Mouse (Mus musculus): ENCODE results near the gene Clptm1. TPM values are rescaled to one million over a fixed set of nuclear protein-coding genes. Genes with fewer than 3 reads are reported as not detected.

Clptm1 gene
- total RNA-seq, 2 experiments from 2014 or later, result 144 to 147 TPM

Other genes starting within 250 kb of the Clptm1 start
- 100 to 1,000 TPM; 110 to 115 TPM for gene Mark4, start 206.2 kb downstream of the Clptm1 start, total RNA-seq (2021)
- gene Exoc3l2, start 201.7 kb downstream of the Clptm1 start, total RNA-seq (2021), result 1 to 10 TPM in 1 of 2 experiments, under 1 TPM in 1; 0.69 to 1.4 TPM
- 1 to 10 TPM; 7.6 to 7.8 TPM for gene Bloc1s3, start 156.7 kb downstream of the Clptm1 start, total RNA-seq (2021)
- 10 to 100 TPM; 18.4 to 24.1 TPM for gene Trappc6a, start 156.6 kb downstream of the Clptm1 start, total RNA-seq (2021)
- under 1 TPM; 0.49 to 0.94 TPM for gene Nkpd1, start 147.2 kb downstream of the Clptm1 start, total RNA-seq (2021)
- gene Ppp1r37, start 102.0 kb downstream of the Clptm1 start, total RNA-seq (2021), result 10 to 100 TPM; 78.7 to 79.3 TPM
- under 1 TPM; 0.36 to 0.45 TPM for gene Zfp296, start 87.7 kb downstream of the Clptm1 start, total RNA-seq (2021)
- 10 to 100 TPM; 51.7 to 55.2 TPM for gene Gemin7, start 87.4 kb downstream of the Clptm1 start, total RNA-seq (2021)
- 10 to 100 TPM; 78.0 to 81.5 TPM for gene Clasrp, start 60.5 kb downstream of the Clptm1 start, total RNA-seq (2021)
- gene Relb, start 35.6 kb downstream of the Clptm1 start, total RNA-seq (2021), result 1 to 10 TPM; 5.9 to 6.5 TPM
- gene Apoc2, start 12.9 kb upstream of the Clptm1 start, total RNA-seq (2021), result not detected
- not detected for gene Gm44805, start 16.4 kb upstream of the Clptm1 start, total RNA-seq (2021)
- not detected for gene Apoc4, start 16.4 kb upstream of the Clptm1 start, total RNA-seq (2021)
- gene Apoc1, start 27.6 kb upstream of the Clptm1 start, total RNA-seq (2021), result 1 to 10 TPM; 3.1 to 3.3 TPM
- 1,000 to 10,000 TPM; 1,326 to 1,376 TPM for gene Apoe, start 34.2 kb upstream of the Clptm1 start, total RNA-seq (2021)
- 100 to 1,000 TPM; 114 to 118 TPM for gene Tomm40, start 50.4 kb upstream of the Clptm1 start, total RNA-seq (2021)
- 10 to 100 TPM; 18.9 to 22.0 TPM for gene Nectin2, start 85.5 kb upstream of the Clptm1 start, total RNA-seq (2021)
- gene Bcam, start 106.0 kb upstream of the Clptm1 start, total RNA-seq (2021), result 10 to 100 TPM; 10.3 to 10.9 TPM
- gene Cblc, start 131.8 kb upstream of the Clptm1 start, total RNA-seq (2021), result not detected
- 1 to 10 TPM in 1 of 2 experiments, not detected in 1; 1.0 TPM for gene Bcl3, start 157.7 kb upstream of the Clptm1 start, total RNA-seq (2021)
- gene Gm19345, start 187.0 kb upstream of the Clptm1 start, total RNA-seq (2021), result 1 to 10 TPM; 6.3 to 6.7 TPM
- not detected for gene Ceacam16, start 196.3 kb upstream of the Clptm1 start, total RNA-seq (2021)
- not detected for gene Ceacam19, start 222.9 kb upstream of the Clptm1 start, total RNA-seq (2021)